Mouse (Mus musculus) testis, postnatal 14 days (tissue): Measurements from ENCODE around the gene Lpo.

Experiments
- DNase-seq: peaks from one replicate; pipeline ENCODE4 v3.0.0; 2021; ENCODE audit warnings: low spot score

The Lpo gene

GRCm38 (mm10) chr11:87805448-87805847, 22.6 kb downstream of the Lpo start:
- DNase-seq: no peak

GRCm38 (mm10) chr11:87802621-87803020, 25.5 kb downstream of the Lpo start:
- no peak for DNase-seq

- no peak for DNase-seq
Measured at GRCm38 (mm10) chr11:87801711-87802275, 26.3 kb downstream of the Lpo start.

- no peak for DNase-seq
Measured at GRCm38 (mm10) chr11:87793460-87793859, 34.6 kb downstream of the Lpo start, which contains the start of gene Mpo. TSS of gene Mpo (plus strand) at chr11:87793581.

- no peak for DNase-seq
Measured at GRCm38 (mm10) chr11:87790088-87790487, 38.0 kb downstream of the Lpo start.

GRCm38 (mm10) chr11:87780130-87780529, 48.0 kb downstream of the Lpo start:
- no peak for DNase-seq

- no peak for DNase-seq
Measured at GRCm38 (mm10) chr11:87779392-87779791, 48.7 kb downstream of the Lpo start.

- no peak for DNase-seq
Measured at GRCm38 (mm10) chr11:87778915-87779314, 49.2 kb downstream of the Lpo start.

GRCm38 (mm10) chr11:87778100-87778765, 49.9 kb downstream of the Lpo start:
- DNase-seq: peak; percentile 61

- DNase-seq: no peak
Measured at GRCm38 (mm10) chr11:87772354-87772753, 55.7 kb downstream of the Lpo start.

- DNase-seq: no peak
Measured at GRCm38 (mm10) chr11:87770989-87771388, 57.1 kb downstream of the Lpo start.

- no peak for DNase-seq
Measured at GRCm38 (mm10) chr11:87768745-87769144, 59.3 kb downstream of the Lpo start.

GRCm38 (mm10) chr11:87763988-87764876, 63.9 kb downstream of the Lpo start:
- DNase-seq: no peak

GRCm38 (mm10) chr11:87763511-87763987, 64.5 kb downstream of the Lpo start:
- DNase-seq: peak; percentile 55

GRCm38 (mm10) chr11:87762702-87763385, 65.2 kb downstream of the Lpo start:
- DNase-seq: no peak

GRCm38 (mm10) chr11:87761806-87762701, 66.0 kb downstream of the Lpo start:
- DNase-seq: no peak

- no peak for DNase-seq
Measured at GRCm38 (mm10) chr11:87761181-87761721, 66.8 kb downstream of the Lpo start.

- no peak for DNase-seq
Measured at GRCm38 (mm10) chr11:87760301-87761081, 67.6 kb downstream of the Lpo start, which contains the start of gene Tspoap1. TSS of gene Tspoap1 (plus strand) at chr11:87760541.

GRCm38 (mm10) chr11:87759609-87760005, 68.5 kb downstream of the Lpo start:
- DNase-seq: no peak
